Mouse (Mus musculus) embryonic fibroblast, embryonic 13.5 days (primary cell): Measurements from ENCODE around the gene Dst.

Experiments used
- CTCF ChIP-seq: IDR thresholded peaks from 2 replicates; pipeline ENCODE4 v1.5.1; 2011; ENCODE audit warnings: mild to moderate bottlenecking, control low read depth, low read length, moderate library complexity, borderline replicate concordance; ENCODE audit not compliant: insufficient read depth
- POLR2A ChIP-seq: IDR thresholded peaks from 2 replicates; pipeline ENCODE4 v1.6.1; 2011; ENCODE audit warnings: low read depth, mild to moderate bottlenecking, control low read depth, low read length, moderate library complexity

DNA sequence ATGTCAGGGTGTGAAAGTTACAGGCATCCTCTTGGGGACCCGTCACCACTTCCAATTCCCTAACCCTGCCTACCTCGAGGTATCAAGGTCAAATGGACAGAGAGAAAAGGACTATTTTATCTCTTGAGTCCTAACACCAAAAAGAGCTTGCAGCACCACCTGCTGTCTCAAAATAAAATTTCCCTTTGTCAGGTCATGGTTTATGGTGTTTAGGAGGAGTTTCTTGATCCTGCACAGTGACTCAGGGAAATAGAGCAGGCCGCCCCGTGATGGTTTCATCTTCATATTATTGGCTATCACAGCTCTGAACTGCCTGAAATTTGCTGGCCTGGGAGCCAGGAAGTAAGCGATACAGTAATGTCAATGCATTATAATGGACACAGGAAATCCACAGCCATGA lies 56.6 kb downstream of the Dst start:
- no peak for TF ChIP-seq CTCF
- TF ChIP-seq POLR2A = no peak
